In genomic region chrX:71214441-71215112, GRCm38 (mm10) we compare ENCODE assay signal across 8 mouse cellular contexts. TPM values are rescaled to one million over a fixed set of nuclear protein-coding genes. Genes with fewer than 3 reads are reported as not detected.
A peak's percentile ranks its signal among the peaks of the same experiment; 100 is the strongest.
DNase-seq lines count a peak whose midpoint lies in the region; ATAC-seq lines count a peak whose summit lies in the region.

No protein-coding gene starts in this region.

- 14% methylated on average over 17 of the region's 20 CpGs for WGBS in hindbrain, embryonic 14.5 days

- no peaks in the 10 kb centered on the region for H3K36me3 ChIP-seq in hindbrain, embryonic 14.5 days (replicated peaks; ENCODE audit: control insufficient read depth, insufficient read depth)

- no peaks in the 10 kb centered on the region for H3K9me3 ChIP-seq in hindbrain, embryonic 14.5 days (ENCODE audit: control insufficient read depth, low read length)

- peak overlapping the region; percentile 72 for H3K4me2 ChIP-seq in hindbrain, embryonic 14.5 days (replicated peaks)

- ATAC-seq in hindbrain, embryonic 14.5 days (ENCODE audit: low FRiP score) = peak; percentile 98

- peak overlapping the region; percentile 61 for H3K9ac ChIP-seq in hindbrain, embryonic 14.5 days

- H3K27me3 ChIP-seq in hindbrain, embryonic 14.5 days (ENCODE audit: control insufficient read depth, insufficient read depth, low read length) = no peaks in the 10 kb centered on the region

- peak overlapping the region; percentile 50 for H3K4me3 ChIP-seq in hindbrain, embryonic 14.5 days (replicated peaks; ENCODE audit: low read length)

- H3K27ac ChIP-seq in hindbrain, embryonic 14.5 days = no peak overlapping the region

- DNase-seq in R1 (ENCODE audit: low read depth, low spot score) = peak; percentile 96
- DNase-seq in cerebellum, postnatal 25 days = peak; percentile 79 to 88
- peak; percentile 39 to 55 for DNase-seq in frontal cortex, postnatal 25 days (ENCODE audit: low spot score in 2 of 2)
- DNase-seq in hindbrain, embryonic 14.5 days (ENCODE audit: low spot score) = peak; percentile 74
- DNase-seq in layer of hippocampus, postnatal 36 days = peak; percentile 69 to 76
- peak; percentile 96 for DNase-seq in lung, postnatal 36 days
- peak; percentile 88 for DNase-seq in right cerebral cortex, adult 18-20 months
- DNase-seq in urinary bladder, postnatal 10 days (ENCODE audit: low spot score) = peak; percentile 12

- H3K4me1 ChIP-seq in hindbrain, embryonic 14.5 days (replicated peaks; ENCODE audit: control insufficient read depth, insufficient read depth, low read length) = no peaks in the 10 kb centered on the region

RNA-seq across cellular contexts. Expression of gene Mtm1, which starts 4.0 kb away (rescaled TPM):
- polyA plus RNA-seq in hindbrain, embryonic 14.5 days (2014; fragmentation: Nextera tagmentation; extraction: Ambion mirVana) = 5.7 and 5.9 TPM in 2 replicates
- 1 to 10 TPM; 6.8 to 8.4 TPM for total RNA-seq in layer of hippocampus, postnatal 36 days (2021)

Comparison
In these comparisons a context has a peak if more than half of its experiments do, and no peak if none do; other contexts are left out.
1. DNase-seq: peak in every context shown above with its lines; median percentile 96 in R1; 96 in lung, postnatal 36 days; 88 in right cerebral cortex, adult 18-20 months; 84 in cerebellum, postnatal 25 days; 74 in hindbrain, embryonic 14.5 days; 72 in layer of hippocampus, postnatal 36 days; 47 in frontal cortex, postnatal 25 days; 12 in urinary bladder, postnatal 10 days.